Mouse (Mus musculus): Measurements from ENCODE around the gene Pam. TPM values are rescaled to one million over a fixed set of nuclear protein-coding genes. Genes with fewer than 3 reads are reported as not detected.

Pam gene
- polyA plus RNA-seq, 1 experiment: 35.4 TPM

- H3K27me3 ChIP-seq (ENCODE audit: control insufficient read depth, insufficient read depth, low read length): no peaks in the 10 kb centered on the region
- TF ChIP-seq CTCF (IDR thresholded peaks at IDR 0.05; ENCODE audit: borderline replicate concordance, insufficient read depth, low read depth, low read length) (no peak), POLR2A (IDR thresholded peaks at IDR 0.05; ENCODE audit: borderline replicate concordance, insufficient read depth, low read length) (no peak)
- no peak for DNase-seq
- no peak overlapping the region for H3K27ac ChIP-seq (ENCODE audit: insufficient read depth, low read length)
- WGBS: 90% methylated on average over 3 of the region's 3 CpGs
- no peak overlapping the region for H3K4me3 ChIP-seq (replicated peaks; ENCODE audit: insufficient read depth, low read depth, low read length)
- no peaks in the 10 kb centered on the region for H3K4me1 ChIP-seq (ENCODE audit: control insufficient read depth, insufficient read depth, low read length)
Measured at GRCm38 (mm10) chr1:97794110-97794509, 301.3 kb downstream of the Pam start.

- DNase-seq: no peak
- no peak overlapping the region for H3K27ac ChIP-seq (ENCODE audit: insufficient read depth, low read length)
- WGBS: 62% methylated on average over 2 of the region's 2 CpGs
Measured at GRCm38 (mm10) chr1:97788490-97788889, 307.0 kb downstream of the Pam start.

GRCm38 (mm10) chr1:97787674-97788073 is 307.8 kb downstream of the Pam start:
- WGBS: 94% methylated on average over 3 of the region's 3 CpGs
- Histone ChIP-seq H3K4me3 (replicated peaks; ENCODE audit: insufficient read depth, low read depth, low read length) (no peak overlapping the region), H3K4me1 (ENCODE audit: control insufficient read depth, insufficient read depth, low read length) (no peaks in the 10 kb centered on the region), H3K27me3 (ENCODE audit: control insufficient read depth, insufficient read depth, low read length) (no peaks in the 10 kb centered on the region), H3K27ac (ENCODE audit: insufficient read depth, low read length) (no peak overlapping the region)
- no peak for DNase-seq
- TF ChIP-seq CTCF (IDR thresholded peaks at IDR 0.05; ENCODE audit: borderline replicate concordance, insufficient read depth, low read depth, low read length) (no peak), POLR2A (IDR thresholded peaks at IDR 0.05; ENCODE audit: borderline replicate concordance, insufficient read depth, low read length) (no peak)

More at GRCm38 (mm10) chr1:97788490-97788889, 307.0 kb downstream of the Pam start:
- Histone ChIP-seq H3K27me3 (ENCODE audit: control insufficient read depth, insufficient read depth, low read length) (no peaks in the 10 kb centered on the region), H3K4me1 (ENCODE audit: control insufficient read depth, insufficient read depth, low read length) (no peaks in the 10 kb centered on the region), H3K4me3 (replicated peaks; ENCODE audit: insufficient read depth, low read depth, low read length) (no peak overlapping the region)
- TF ChIP-seq CTCF (IDR thresholded peaks at IDR 0.05; ENCODE audit: borderline replicate concordance, insufficient read depth, low read depth, low read length) (no peak), POLR2A (IDR thresholded peaks at IDR 0.05; ENCODE audit: borderline replicate concordance, insufficient read depth, low read length) (no peak)

GRCm38 (mm10) chr1:97785685-97786393 is 309.6 kb downstream of the Pam start:
- TF ChIP-seq CTCF (IDR thresholded peaks at IDR 0.05; ENCODE audit: borderline replicate concordance, insufficient read depth, low read depth, low read length): no peak
- no peak for TF ChIP-seq POLR2A (IDR thresholded peaks at IDR 0.05; ENCODE audit: borderline replicate concordance, insufficient read depth, low read length)
- H3K4me3 ChIP-seq (replicated peaks; ENCODE audit: insufficient read depth, low read depth, low read length): no peak overlapping the region
- H3K4me1 ChIP-seq (ENCODE audit: control insufficient read depth, insufficient read depth, low read length): no peaks in the 10 kb centered on the region
- 92% methylated on average over 11 of the region's 11 CpGs for WGBS
- H3K27ac ChIP-seq (ENCODE audit: insufficient read depth, low read length): no peak overlapping the region
- DNase-seq: no peak
- H3K27me3 ChIP-seq (ENCODE audit: control insufficient read depth, insufficient read depth, low read length): no peaks in the 10 kb centered on the region

GRCm38 (mm10) chr1:97784928-97785327 is 310.5 kb downstream of the Pam start:
- no peaks in the 10 kb centered on the region for H3K4me1 ChIP-seq (ENCODE audit: control insufficient read depth, insufficient read depth, low read length)
- TF ChIP-seq POLR2A (IDR thresholded peaks at IDR 0.05; ENCODE audit: borderline replicate concordance, insufficient read depth, low read length) (no peak), CTCF (IDR thresholded peaks at IDR 0.05; ENCODE audit: borderline replicate concordance, insufficient read depth, low read depth, low read length) (no peak)
- no peak overlapping the region for H3K4me3 ChIP-seq (replicated peaks; ENCODE audit: insufficient read depth, low read depth, low read length)
- no peak for DNase-seq
- H3K27me3 ChIP-seq (ENCODE audit: control insufficient read depth, insufficient read depth, low read length): no peaks in the 10 kb centered on the region
- 69% methylated on average over 7 of the region's 7 CpGs for WGBS
- H3K27ac ChIP-seq (ENCODE audit: insufficient read depth, low read length): no peak overlapping the region

GRCm38 (mm10) chr1:97781674-97782073 is 313.8 kb downstream of the Pam start:
- 97% methylated on average over 7 of the region's 7 CpGs for WGBS
- no peaks in the 10 kb centered on the region for H3K27me3 ChIP-seq (ENCODE audit: control insufficient read depth, insufficient read depth, low read length)
- no peaks in the 10 kb centered on the region for H3K4me1 ChIP-seq (ENCODE audit: control insufficient read depth, insufficient read depth, low read length)
- no peak overlapping the region for H3K27ac ChIP-seq (ENCODE audit: insufficient read depth, low read length)
- DNase-seq: no peak
- no peak overlapping the region for H3K4me3 ChIP-seq (replicated peaks; ENCODE audit: insufficient read depth, low read depth, low read length)
- TF ChIP-seq POLR2A (IDR thresholded peaks at IDR 0.05; ENCODE audit: borderline replicate concordance, insufficient read depth, low read length): no peak
- TF ChIP-seq CTCF (IDR thresholded peaks at IDR 0.05; ENCODE audit: borderline replicate concordance, insufficient read depth, low read depth, low read length): no peak

GRCm38 (mm10) chr1:97773973-97774372 is 321.5 kb downstream of the Pam start:
- H3K4me1 ChIP-seq (ENCODE audit: control insufficient read depth, insufficient read depth, low read length): no peaks in the 10 kb centered on the region
- no peak for DNase-seq
- no peaks in the 10 kb centered on the region for H3K27me3 ChIP-seq (ENCODE audit: control insufficient read depth, insufficient read depth, low read length)
- TF ChIP-seq CTCF (IDR thresholded peaks at IDR 0.05; ENCODE audit: borderline replicate concordance, insufficient read depth, low read depth, low read length): no peak
- no peak for TF ChIP-seq POLR2A (IDR thresholded peaks at IDR 0.05; ENCODE audit: borderline replicate concordance, insufficient read depth, low read length)
- no peak overlapping the region for H3K27ac ChIP-seq (ENCODE audit: insufficient read depth, low read length)
- 95% methylated on average over 2 of the region's 2 CpGs for WGBS
- no peak overlapping the region for H3K4me3 ChIP-seq (replicated peaks; ENCODE audit: insufficient read depth, low read depth, low read length)

GRCm38 (mm10) chr1:97773362-97773761 is 322.1 kb downstream of the Pam start:
- TF ChIP-seq POLR2A (IDR thresholded peaks at IDR 0.05; ENCODE audit: borderline replicate concordance, insufficient read depth, low read length) (no peak), CTCF (IDR thresholded peaks at IDR 0.05; ENCODE audit: borderline replicate concordance, insufficient read depth, low read depth, low read length) (no peak)
- H3K27ac ChIP-seq (ENCODE audit: insufficient read depth, low read length): no peak overlapping the region
- WGBS: 90% methylated on average over 6 of the region's 6 CpGs
- H3K27me3 ChIP-seq (ENCODE audit: control insufficient read depth, insufficient read depth, low read length): no peaks in the 10 kb centered on the region
- H3K4me3 ChIP-seq (replicated peaks; ENCODE audit: insufficient read depth, low read depth, low read length): no peak overlapping the region
- peaks cover 2% of the 10 kb centered on the region; the same call in 1 of the 2 replicates for H3K4me1 ChIP-seq (ENCODE audit: control insufficient read depth, insufficient read depth, low read length)
- DNase-seq: no peak

Data from cerebellum, adult 2 months (tissue).